In genomic region chr16:9485291-9485690, GRCm38 (mm10) we compare ENCODE assay signal across 23 mouse cellular contexts.
"Had no signal": no experiment of that assay in that cellular context is flagged by ENCODE, and none has a peak within 500 bp of the region (broad histone marks: within the 10 kb centered on the region; RNA-seq: fewer than 3 reads in every experiment).

No protein-coding gene starts in this region.

- H3K4me3 ChIP-seq: forebrain, embryonic 15.5 days; heart, adult 2 months; heart, embryonic 13.5 days; heart, embryonic 15.5 days; hindbrain, embryonic 13.5 days; hindbrain, embryonic 15.5 days; limb, embryonic 13.5 days had no signal

- H3K4me1 ChIP-seq: forebrain, embryonic 15.5 days; heart, embryonic 13.5 days; heart, embryonic 15.5 days; hindbrain, embryonic 13.5 days; hindbrain, embryonic 15.5 days; limb, embryonic 13.5 days had no signal

- H3K27ac ChIP-seq: forebrain, embryonic 15.5 days; heart, adult 2 months; heart, embryonic 13.5 days; heart, embryonic 15.5 days; hindbrain, embryonic 13.5 days; hindbrain, embryonic 15.5 days; hindbrain, postnatal 0 days; limb, embryonic 13.5 days had no signal

- H3K27me3 ChIP-seq: forebrain, embryonic 15.5 days; heart, embryonic 13.5 days; heart, embryonic 15.5 days; hindbrain, embryonic 13.5 days; hindbrain, embryonic 15.5 days; limb, embryonic 13.5 days had no signal

- H3K36me3 ChIP-seq: forebrain, embryonic 15.5 days; heart, embryonic 13.5 days; heart, embryonic 15.5 days; hindbrain, embryonic 13.5 days; hindbrain, embryonic 15.5 days; limb, embryonic 13.5 days had no signal

- H3K9me3 ChIP-seq: forebrain, embryonic 15.5 days; heart, embryonic 13.5 days; heart, embryonic 15.5 days; hindbrain, embryonic 13.5 days; hindbrain, embryonic 15.5 days; limb, embryonic 13.5 days had no signal

- DNase-seq: forebrain, postnatal 0 days; gastrocnemius, postnatal 14 days; gastrocnemius, postnatal 36 days; heart, adult 11 months; heart, adult 2 months; heart, postnatal 14 days; heart, postnatal 36 days; kidney, adult 2 months; kidney, adult 9 months; kidney, postnatal 14 days; kidney, postnatal 36 days; layer of hippocampus, adult 9-11 months; layer of hippocampus, postnatal 36 days; left cerebral cortex, postnatal 4 days had no signal

- ATAC-seq: forebrain, embryonic 15.5 days; forebrain, postnatal 0 days; hindbrain, postnatal 0 days; intestine, embryonic 16.5 days had no signal

- H3K9ac ChIP-seq: forebrain, embryonic 15.5 days; forebrain, postnatal 0 days; heart, embryonic 13.5 days; heart, embryonic 15.5 days; hindbrain, embryonic 13.5 days; hindbrain, embryonic 15.5 days; limb, embryonic 13.5 days had no signal

- H3K4me2 ChIP-seq: forebrain, embryonic 15.5 days; heart, embryonic 11.5 days; heart, embryonic 13.5 days; heart, embryonic 15.5 days; hindbrain, embryonic 13.5 days; hindbrain, embryonic 15.5 days; limb, embryonic 13.5 days had no signal
